Mouse (Mus musculus) hindbrain, postnatal 0 days (tissue): ENCODE measurements around the gene Gprc5a. TPM values are rescaled to one million over a fixed set of nuclear protein-coding genes. Genes with fewer than 3 reads are reported as not detected.

ENCODE experiments used
- ATAC-seq: fragments of 200-750 bp; cut with Nextera tagmentation; 2 replicates; pipeline ENCODE4 v1.8.0; 2017; ENCODE audit warnings: mild to moderate bottlenecking, moderate TSS enrichment, moderate library complexity
- DNase-seq: peaks from one replicate; pipeline ENCODE4 v3.0.0-alpha.2; 2015; ENCODE audit warnings: low spot score
- H3K27ac ChIP-seq: fragments of 300-500 bp; sonication (generic); 2 replicates; pipeline ENCODE4 v1.5.1; 2014; ENCODE audit warnings: mild to moderate bottlenecking
- H3K27me3 ChIP-seq: fragments of 300-500 bp; sonication (generic); 2 replicates; pipeline ENCODE4 v1.6.1; 2014; ENCODE audit warnings: low read length, mixed read lengths; ENCODE audit not compliant: insufficient read depth
- H3K36me3 ChIP-seq: fragments of 300-500 bp; sonication (generic); 2 replicates; pipeline ENCODE4 v1.6.1; 2014; ENCODE audit warnings: low read length, mixed read lengths; ENCODE audit not compliant: insufficient read depth
- H3K4me1 ChIP-seq: fragments of 300-500 bp; sonication (generic); 2 replicates; pipeline ENCODE4 v1.6.1; 2014; ENCODE audit warnings: antibody characterized with exemption, low read length, mixed read lengths; ENCODE audit not compliant: insufficient read depth
- H3K4me2 ChIP-seq: fragments of 300-500 bp; sonication (generic); 2 replicates; pipeline ENCODE4 v1.6.1; 2014; ENCODE audit warnings: low read depth, mild to moderate bottlenecking, low read length, moderate library complexity, mixed read lengths
- H3K4me3 ChIP-seq: fragments of 300-500 bp; sonication (generic); 2 replicates; pipeline ENCODE4 v1.5.1; 2014; ENCODE audit warnings: low read length
- H3K9ac ChIP-seq: fragments of 300-500 bp; sonication (generic); replicated peaks from 2 replicates; pipeline ENCODE4 v1.6.1; 2014; ENCODE audit warnings: mild to moderate bottlenecking, low read length, moderate library complexity, mixed read lengths
- H3K9me3 ChIP-seq: fragments of 300-500 bp; sonication (generic); 2 replicates; pipeline ENCODE4 v1.6.1; 2016; ENCODE audit warnings: low read length, mixed read lengths
- CTCF ChIP-seq: IDR thresholded peaks from 2 replicates; pipeline ENCODE4 v1.5.1; 2016; ENCODE audit warnings: antibody characterized with exemption, control low read depth, low read depth
- whole genome bisulfite sequencing: fragments of 180-500 bp; shearing (Covaris S2); extraction: QIAGEN DNeasy Blood & Tissue Kit; methylation state at CpG from one replicate; pipeline ENCODE4 v1.1.7; 2014; 5-methylcytosine and 5-hydroxymethylcytosine counted together
- polyA plus RNA-seq: library from polyadenylated mRNA; unstranded; fragments of >200 nt; fragmentation: Nextera tagmentation; extraction: Ambion mirVana; gene quantifications from 2 replicates; pipeline ENCODE4 v1.2.1, GENCODE M21; 2015
- total RNA-seq: library from RNA; depleted of rRNA; stranded (reverse); fragments of >200 nt; gene quantifications from 2 replicates; pipeline ENCODE4 v1.2.3, GENCODE M21; 2014

Gene Gprc5a
- total and polyA plus RNA-seq, 2 experiments from 2014 or later: 0.30 to 0.63 TPM

GRCm38 (mm10) chr6:135087721-135088451, 22.4 kb downstream of the Gprc5a start:
- peak; percentile 95 for TF ChIP-seq CTCF
- WGBS: 15% methylated on average over 19 of the region's 19 CpGs
- no peak overlapping the region for H3K27ac ChIP-seq
- no peaks in the 10 kb centered on the region for H3K36me3 ChIP-seq
- H3K4me1 ChIP-seq: no peaks in the 10 kb centered on the region
- peak overlapping the region; percentile 6; the same call in 1 of the 2 replicates for H3K4me3 ChIP-seq
- ATAC-seq: peak; percentile 87
- H3K4me2 ChIP-seq: peak overlapping the region; percentile 45
- peak; percentile 94 for DNase-seq
- H3K27me3 ChIP-seq: no peaks in the 10 kb centered on the region
- no peaks in the 10 kb centered on the region for H3K9me3 ChIP-seq
- H3K9ac ChIP-seq: 0 out of 2 replicates have a peak overlapping the region, but pooled peaks have one; percentile 14

- Histone ChIP-seq H3K27me3 (no peaks in the 10 kb centered on the region), H3K4me3 (no peak overlapping the region), H3K4me2 (no peak overlapping the region), H3K36me3 (no peaks in the 10 kb centered on the region), H3K4me1 (no peaks in the 10 kb centered on the region), H3K9ac (no peak overlapping the region), H3K9me3 (no peaks in the 10 kb centered on the region), H3K27ac (no peak overlapping the region)
- DNase-seq: peak; percentile 53
- WGBS: 21% methylated on average over 8 of the region's 8 CpGs
- peak; percentile 33; the same call in 1 of the 2 replicates for ATAC-seq
- peak; percentile 54 for TF ChIP-seq CTCF
Observed at GRCm38 (mm10) chr6:135089786-135090185, 24.3 kb downstream of the Gprc5a start.

GRCm38 (mm10) chr6:135090661-135091060, 25.2 kb downstream of the Gprc5a start:
- Histone ChIP-seq H3K4me2 (no peak overlapping the region), H3K9me3 (no peaks in the 10 kb centered on the region), H3K4me3 (no peak overlapping the region), H3K36me3 (no peaks in the 10 kb centered on the region), H3K4me1 (no peaks in the 10 kb centered on the region), H3K27ac (no peak overlapping the region), H3K9ac (no peak overlapping the region), H3K27me3 (no peaks in the 10 kb centered on the region)
- ATAC-seq: no peak
- DNase-seq: no peak
- 45% methylated on average over 4 of the region's 4 CpGs for WGBS
- no peak for TF ChIP-seq CTCF

- TF ChIP-seq CTCF: no peak
- no peak overlapping the region for H3K4me2 ChIP-seq
- H3K9ac ChIP-seq: no peak overlapping the region
- H3K4me3 ChIP-seq: no peak overlapping the region
- no peaks in the 10 kb centered on the region for H3K9me3 ChIP-seq
- no peaks in the 10 kb centered on the region for H3K27me3 ChIP-seq
- no peaks in the 10 kb centered on the region for H3K36me3 ChIP-seq
- no peak for DNase-seq
- WGBS: 64% methylated on average over 12 of the region's 12 CpGs
- no peaks in the 10 kb centered on the region for H3K4me1 ChIP-seq
- no peak for ATAC-seq
- H3K27ac ChIP-seq: no peak overlapping the region
Observed at GRCm38 (mm10) chr6:135092798-135093470, 27.5 kb downstream of the Gprc5a start.

- DNase-seq: no peak
- no peaks in the 10 kb centered on the region for H3K36me3 ChIP-seq
- no peaks in the 10 kb centered on the region for H3K4me1 ChIP-seq
- no peak for TF ChIP-seq CTCF
- H3K4me2 ChIP-seq: no peak overlapping the region
- ATAC-seq: no peak
- H3K27ac ChIP-seq: no peak overlapping the region
- H3K9ac ChIP-seq: no peak overlapping the region
- WGBS: 81% methylated on average over 15 of the region's 15 CpGs
- no peak overlapping the region for H3K4me3 ChIP-seq
- H3K27me3 ChIP-seq: no peaks in the 10 kb centered on the region
- no peaks in the 10 kb centered on the region for H3K9me3 ChIP-seq
Observed at GRCm38 (mm10) chr6:135100787-135101472, 35.5 kb downstream of the Gprc5a start.

- no peaks in the 10 kb centered on the region for H3K9me3 ChIP-seq
- H3K4me1 ChIP-seq: no peaks in the 10 kb centered on the region
- ATAC-seq (no peak), DNase-seq (no peak)
- TF ChIP-seq CTCF: no peak
- WGBS: 84% methylated on average over 5 of the region's 5 CpGs
- no peak overlapping the region for H3K4me3 ChIP-seq
- H3K27me3 ChIP-seq: no peaks in the 10 kb centered on the region
- no peak overlapping the region for H3K27ac ChIP-seq
- no peak overlapping the region for H3K4me2 ChIP-seq
- H3K36me3 ChIP-seq: no peaks in the 10 kb centered on the region
- no peak overlapping the region for H3K9ac ChIP-seq
Observed at GRCm38 (mm10) chr6:135102736-135103303, 37.4 kb downstream of the Gprc5a start.
